Mouse (Mus musculus) heart, embryonic 14.5 days (tissue): Measurements from ENCODE around the gene Nectin4. TPM values are rescaled to one million over a fixed set of nuclear protein-coding genes. Genes with fewer than 3 reads are reported as not detected.

Source experiments
- ATAC-seq: fragments of 200-750 bp; cut with Nextera tagmentation; 2 replicates; pipeline ENCODE4 v1.8.0; 2017; ENCODE audit warnings: low read depth, moderate TSS enrichment; ENCODE audit not compliant: insufficient number of reproducible peaks, insufficient read depth, low FRiP score
- H3K27ac ChIP-seq, 2 experiments: fragments of 200-500 bp in 1 of 2; fragments of 300-500 bp in 1 of 2; sonication (generic) in 1 of 2; replicated peaks in 1 of 2; 2 replicates each; pipeline ENCODE4 v1.5.1; 2012 to 2014; ENCODE audit warnings: low read depth in 2 of 2, low read length in 2 of 2, control low read depth in 1 of 2, mild to moderate bottlenecking in 1 of 2, mixed read lengths in 1 of 2; ENCODE audit not compliant: control insufficient read depth in 1 of 2, insufficient read depth in 1 of 2
- H3K27me3 ChIP-seq: fragments of 300-500 bp; sonication (generic); 2 replicates; pipeline ENCODE4 v1.6.1; 2014; ENCODE audit warnings: mild to moderate bottlenecking, low read length, control low read depth; ENCODE audit not compliant: control insufficient read depth, insufficient read depth
- H3K36me3 ChIP-seq: fragments of 300-500 bp; sonication (generic); 2 replicates; pipeline ENCODE4 v1.6.1; 2014; ENCODE audit warnings: mild to moderate bottlenecking, control low read depth, low read length, mixed read lengths; ENCODE audit not compliant: control insufficient read depth, insufficient read depth
- H3K4me1 ChIP-seq, 2 experiments: fragments of 200-500 bp in 1 of 2; fragments of 300-500 bp in 1 of 2; sonication (generic) in 1 of 2; 2 replicates each; pipeline ENCODE4 v1.6.1; 2012 to 2014; ENCODE audit warnings: low read length in 2 of 2, control low read depth in 1 of 2, mixed read lengths in 1 of 2; ENCODE audit not compliant: control insufficient read depth in 2 of 2, insufficient read depth in 2 of 2
- H3K4me2 ChIP-seq: fragments of 300-500 bp; sonication (generic); 2 replicates; pipeline ENCODE4 v1.6.1; 2014; ENCODE audit warnings: mild to moderate bottlenecking, low read length
- H3K4me3 ChIP-seq, 2 experiments: fragments of 200-500 bp in 1 of 2; fragments of 300-500 bp in 1 of 2; sonication (generic) in 1 of 2; 2 replicates each; pipeline ENCODE4 v1.5.1; 2012 to 2014; ENCODE audit warnings: low read length in 2 of 2, mild to moderate bottlenecking in 2 of 2, control low read depth in 1 of 2, low read depth in 1 of 2, moderate library complexity in 1 of 2; ENCODE audit not compliant: control insufficient read depth in 1 of 2, insufficient read depth in 1 of 2
- H3K9ac ChIP-seq: fragments of 300-500 bp; sonication (generic); 2 replicates; pipeline ENCODE4 v1.6.1; 2014; ENCODE audit warnings: mild to moderate bottlenecking, low read length
- H3K9me3 ChIP-seq: fragments of 300-500 bp; sonication (generic); 2 replicates; pipeline ENCODE4 v1.6.1; 2016; ENCODE audit warnings: low read length, control low read depth; ENCODE audit not compliant: control insufficient read depth
- WGBS: fragments of 180-500 bp; shearing (Covaris S2); extraction: QIAGEN DNeasy Blood & Tissue Kit; methylation state at CpG from one replicate; pipeline ENCODE4 v1.1.7; 2014; 5-methylcytosine and 5-hydroxymethylcytosine counted together
- polyA plus RNA-seq: library from polyadenylated mRNA; unstranded; fragments of >200 nt; fragmentation: Nextera tagmentation; extraction: Ambion mirVana; gene quantifications from 2 replicates; pipeline ENCODE4 v1.2.1, GENCODE M21; 2014

The Nectin4 gene
- polyA plus RNA-seq, 1 experiment from 2014 or later, result 0.12 TPM

DNA sequence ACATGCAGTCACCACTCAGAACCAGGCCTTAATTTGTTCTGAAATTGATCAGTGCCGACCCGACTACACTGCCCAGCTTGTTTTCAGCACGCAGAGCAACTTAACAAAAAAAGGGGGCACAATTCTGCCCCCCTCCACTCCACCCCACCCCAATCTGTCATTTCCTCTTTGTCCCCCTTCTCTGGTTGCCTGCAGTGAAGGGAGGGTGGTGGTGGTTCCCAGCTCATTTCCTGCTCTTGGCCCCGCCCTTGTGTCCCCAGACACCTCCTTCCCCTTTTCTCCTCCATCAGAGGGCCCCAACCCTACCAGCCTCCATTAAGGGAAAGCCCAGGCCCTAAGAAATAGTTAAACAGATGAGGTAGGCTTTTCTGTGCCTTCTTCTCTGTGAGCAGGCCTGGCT lies 20.2 kb downstream of the Nectin4 start:
- ATAC-seq, result no peak
- H3K27me3 ChIP-seq, result no peaks in the 10 kb centered on the region
- no peak overlapping the region for H3K4me2 ChIP-seq
- no peak overlapping the region for H3K27ac ChIP-seq
- H3K9me3 ChIP-seq, result no peaks in the 10 kb centered on the region
- peaks cover 0 to 2% of the 10 kb centered on the region in 2 experiments; a peak in 1 of 4 replicates for H3K4me1 ChIP-seq
- 81% methylated on average over 4 of the region's 4 CpGs for WGBS
- H3K36me3 ChIP-seq, result no peaks in the 10 kb centered on the region
- no peak overlapping the region for H3K4me3 ChIP-seq
- H3K9ac ChIP-seq, result no peak overlapping the region

DNA sequence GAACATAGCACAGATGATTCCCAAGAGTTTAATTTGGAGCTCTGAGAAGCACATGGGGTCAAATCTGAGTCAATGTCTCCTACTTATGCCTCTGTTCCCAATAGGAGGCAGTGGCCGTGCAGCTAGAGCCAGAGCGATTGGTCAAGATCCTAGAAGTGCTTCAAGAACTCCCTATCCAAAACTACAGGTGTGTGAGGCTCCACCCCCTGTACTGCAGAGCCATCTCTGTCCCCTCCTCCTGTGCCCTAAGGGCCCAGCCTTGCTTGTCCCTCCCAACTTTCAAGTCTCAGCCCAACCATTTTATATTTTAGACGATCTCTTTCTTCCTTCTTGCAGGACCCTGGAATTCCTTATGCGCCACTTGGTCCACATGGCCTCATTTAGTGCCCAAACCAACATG lies 31.9 kb downstream of the Nectin4 start:
- Histone ChIP-seq H3K9me3 (no peaks in the 10 kb centered on the region), H3K27me3 (no peaks in the 10 kb centered on the region), H3K9ac (no peak overlapping the region), H3K4me1 (no peaks in the 10 kb centered on the region), H3K4me3 (no peak overlapping the region), H3K36me3 (no peaks in the 10 kb centered on the region), H3K27ac (no peak overlapping the region), H3K4me2 (no peak overlapping the region)
- ATAC-seq, result no peak
- WGBS, result 75% methylated on average over 4 of the region's 4 CpGs

DNA sequence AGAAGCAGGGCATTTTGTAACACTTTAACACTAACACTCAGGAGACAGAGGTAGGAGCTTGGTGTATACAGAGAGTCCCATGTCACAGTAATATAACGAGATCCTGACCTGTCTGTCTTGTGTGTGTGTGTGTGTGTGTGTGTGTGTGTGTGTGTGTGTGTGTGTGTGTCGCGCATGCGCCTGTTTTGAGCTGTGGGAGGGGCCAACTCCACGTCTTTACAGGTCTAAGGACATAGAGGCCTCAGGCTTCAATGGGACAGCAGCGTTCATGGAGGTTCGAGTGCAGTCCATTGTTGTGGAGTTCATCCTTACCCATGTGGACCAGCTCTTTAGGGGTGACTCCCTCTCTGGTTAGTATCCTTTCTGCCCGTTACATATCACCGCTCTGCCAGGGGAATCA lies 33.1 kb downstream of the Nectin4 start:
- Histone ChIP-seq H3K27me3 (no peaks in the 10 kb centered on the region), H3K9me3 (no peaks in the 10 kb centered on the region), H3K4me3 (no peak overlapping the region), H3K27ac (no peak overlapping the region), H3K36me3 (no peaks in the 10 kb centered on the region), H3K4me1 (no peaks in the 10 kb centered on the region), H3K4me2 (no peak overlapping the region), H3K9ac (no peak overlapping the region)
- 87% methylated on average over 9 of the region's 9 CpGs for WGBS
- no peak for ATAC-seq

DNA sequence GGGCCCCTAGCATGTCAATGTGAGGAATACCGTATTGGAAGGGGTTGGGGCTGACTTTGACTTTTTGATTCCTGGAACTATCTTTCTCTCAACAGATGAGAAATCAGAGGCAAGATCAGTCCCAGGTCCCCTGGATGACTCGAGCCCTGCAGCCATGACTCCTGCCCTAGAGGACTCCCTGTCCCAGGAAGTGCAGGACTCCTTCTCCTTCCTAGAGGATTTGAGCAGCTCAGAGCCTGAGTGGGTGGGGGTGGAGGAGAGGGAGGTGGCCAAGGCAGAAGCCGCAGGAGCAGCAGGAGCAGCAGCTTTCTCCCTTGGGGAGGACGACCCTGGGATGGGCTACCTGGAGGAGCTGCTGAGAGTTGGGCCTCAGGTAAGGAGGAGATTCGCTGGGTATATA lies 37.4 kb downstream of the Nectin4 start:
- H3K4me3 ChIP-seq, result no peak overlapping the region
- no peak for ATAC-seq
- H3K4me1 ChIP-seq, result no peaks in the 10 kb centered on the region
- H3K4me2 ChIP-seq, result no peak overlapping the region
- no peak overlapping the region for H3K9ac ChIP-seq
- no peaks in the 10 kb centered on the region for H3K9me3 ChIP-seq
- 70% methylated on average over 5 of the region's 5 CpGs for WGBS
- no peaks in the 10 kb centered on the region for H3K36me3 ChIP-seq
- no peak overlapping the region for H3K27ac ChIP-seq
- H3K27me3 ChIP-seq, result no peaks in the 10 kb centered on the region

DNA sequence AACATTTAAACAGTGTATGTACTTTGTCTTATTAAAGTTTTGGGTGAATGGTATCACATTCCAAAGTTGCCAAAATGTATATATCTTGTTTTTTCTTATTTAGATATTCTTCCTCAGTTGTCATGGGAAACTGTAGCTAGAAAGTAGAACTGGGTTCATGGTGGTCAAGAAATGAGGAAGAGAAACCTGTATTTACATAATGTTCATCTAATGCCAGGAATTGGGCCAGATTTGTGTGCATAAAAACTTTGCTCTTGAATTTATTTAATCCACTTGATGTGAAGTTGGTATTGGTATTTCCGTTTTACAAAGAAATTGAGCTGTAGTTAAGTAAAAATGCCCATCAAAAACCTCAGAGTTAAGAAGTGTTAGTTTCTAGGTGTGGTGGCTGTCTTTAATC lies 40.3 kb downstream of the Nectin4 start:
- no peak for ATAC-seq
- H3K4me1 ChIP-seq, result peaks cover 2 to 7% of the 10 kb centered on the region in 2 experiments; a peak in 3 of 4 replicates
- no peaks in the 10 kb centered on the region for H3K9me3 ChIP-seq
- peaks cover 10% of the 10 kb centered on the region for H3K36me3 ChIP-seq
- no peak overlapping the region for H3K9ac ChIP-seq
- H3K4me3 ChIP-seq, result no peak overlapping the region
- 87% methylated on average over 1 of the region's 1 CpGs for WGBS
- no peaks in the 10 kb centered on the region for H3K27me3 ChIP-seq
- no peak overlapping the region for H3K4me2 ChIP-seq
- H3K27ac ChIP-seq, result no peak overlapping the region

DNA sequence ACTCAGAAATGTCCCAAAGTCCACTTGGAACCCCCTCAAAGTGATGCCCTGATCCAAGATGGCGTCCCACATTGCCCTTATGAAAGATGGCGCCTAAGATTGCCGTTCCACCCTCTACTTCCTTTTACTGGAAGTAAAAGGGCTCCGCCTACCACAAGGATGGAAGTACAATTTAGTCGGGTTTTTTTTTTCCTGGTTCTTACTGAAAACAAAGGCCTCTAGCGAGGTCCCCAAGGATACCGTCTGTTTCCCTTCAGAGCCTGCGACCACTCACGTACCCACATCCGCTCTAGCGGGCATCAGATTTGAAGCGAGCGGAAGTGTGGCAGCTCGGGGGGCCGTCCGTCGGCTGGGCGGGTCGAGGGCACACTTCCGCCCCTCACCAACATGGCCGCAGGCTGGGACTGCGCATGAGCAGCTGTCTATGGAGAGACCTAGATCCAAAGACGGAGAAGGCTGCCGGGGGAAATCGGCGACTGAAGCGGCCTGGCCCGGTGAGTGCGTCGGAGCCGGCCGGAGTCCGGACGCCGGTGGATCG lies 41.1 kb downstream of the Nectin4 start, which contains the start of gene Usf1:
Gene Usf1, plus strand, starts transcription at position 367 of the 538 bp plus-strand sequence.
- under 1% methylated on average over 36 of the region's 36 CpGs for WGBS

DNA sequence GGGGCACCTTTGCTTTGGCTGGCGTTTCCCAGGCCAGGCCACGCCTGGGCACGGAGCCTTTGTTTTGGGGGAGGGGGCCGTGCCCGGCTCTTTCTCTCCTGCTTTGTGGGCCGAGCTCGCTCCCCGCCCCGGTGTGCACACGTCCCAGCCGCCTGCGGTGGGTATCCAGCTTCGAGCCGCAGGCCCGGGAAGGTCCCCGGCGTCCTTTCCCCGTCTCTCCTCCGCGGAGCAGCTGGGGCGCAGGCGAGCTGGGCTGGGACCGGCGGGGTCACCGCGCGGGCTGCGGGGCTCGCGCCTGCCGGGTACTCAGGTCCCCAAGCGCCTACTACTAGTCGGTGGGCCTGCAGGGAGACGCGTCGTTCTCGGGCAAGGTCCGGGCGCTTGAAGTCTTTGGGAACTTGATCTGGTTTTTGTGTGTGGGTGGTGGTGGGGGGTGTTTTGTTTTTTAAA lies 41.6 kb downstream of the Nectin4 start:
- Histone ChIP-seq H3K27me3 (no peaks in the 10 kb centered on the region), H3K9me3 (no peaks in the 10 kb centered on the region), H3K36me3 (peaks cover 22% of the 10 kb centered on the region), H3K27ac (peak overlapping the region; percentile 82 to 90), H3K9ac (peak overlapping the region; percentile 97), H3K4me1 (peaks cover 2 to 7% of the 10 kb centered on the region in 2 experiments; a peak in 3 of 4 replicates), H3K4me2 (peak overlapping the region; percentile 60), H3K4me3 (peak overlapping the region; percentile 87 to 97)
- peak; percentile 62 for ATAC-seq
- WGBS, result under 1% methylated on average over 37 of the region's 39 CpGs

More for the DNA sequence above, 41.1 kb downstream of the Nectin4 start, which contains the start of gene Usf1:
- peak within 1 kb of the TSS; percentile 87 to 97 for H3K4me3 ChIP-seq
- peak within 1 kb of the TSS; percentile 97 for H3K9ac ChIP-seq
- peak within 1 kb of the TSS; percentile 60 for H3K4me2 ChIP-seq
- H3K4me1 ChIP-seq, result peaks cover 2 to 7% of the 10 kb centered on the region in 2 experiments; a peak in 3 of 4 replicates
- H3K9me3 ChIP-seq, result no peaks in the 10 kb centered on the region
- peaks cover 17% of the 10 kb centered on the region for H3K36me3 ChIP-seq
- peak; percentile 93 for ATAC-seq
- peak within 1 kb of the TSS; percentile 90 to 93 for H3K27ac ChIP-seq
- no peaks in the 10 kb centered on the region for H3K27me3 ChIP-seq

DNA sequence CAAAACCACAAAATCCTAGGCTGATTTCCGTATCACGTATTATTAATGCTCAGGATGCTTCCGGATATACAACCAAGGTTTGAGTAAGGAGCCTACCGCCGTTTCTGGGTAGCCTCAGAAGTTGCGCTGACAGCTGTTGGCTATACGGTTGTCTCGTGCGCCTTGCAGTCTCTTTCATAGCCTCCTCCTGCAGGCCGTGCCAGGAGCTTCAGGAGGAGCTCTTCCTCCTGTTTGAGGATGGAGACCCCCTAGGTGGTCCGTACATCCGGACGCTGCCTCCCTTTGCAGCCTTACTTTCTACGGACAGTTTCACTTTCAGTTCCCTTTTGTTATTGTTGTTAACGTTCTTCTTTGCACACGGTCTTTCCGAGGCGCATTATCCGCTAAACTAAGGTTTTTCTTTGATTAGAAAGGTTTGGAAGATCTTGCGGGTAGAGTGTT lies 42.1 kb downstream of the Nectin4 start:
- Histone ChIP-seq H3K27ac (peak overlapping the region; percentile 82 to 90), H3K9me3 (no peaks in the 10 kb centered on the region), H3K27me3 (no peaks in the 10 kb centered on the region), H3K9ac (peak overlapping the region; percentile 97), H3K4me1 (peaks cover 2 to 7% of the 10 kb centered on the region in 2 experiments; a peak in 3 of 4 replicates), H3K4me3 (peak overlapping the region; percentile 87 to 97), H3K4me2 (peak overlapping the region; percentile 60), H3K36me3 (peaks cover 27% of the 10 kb centered on the region)
- no peak for ATAC-seq
- WGBS, result 3% methylated on average over 20 of the region's 20 CpGs
